9 mouse cellular contexts compared by ENCODE assay signal in the genomic region with DNA sequence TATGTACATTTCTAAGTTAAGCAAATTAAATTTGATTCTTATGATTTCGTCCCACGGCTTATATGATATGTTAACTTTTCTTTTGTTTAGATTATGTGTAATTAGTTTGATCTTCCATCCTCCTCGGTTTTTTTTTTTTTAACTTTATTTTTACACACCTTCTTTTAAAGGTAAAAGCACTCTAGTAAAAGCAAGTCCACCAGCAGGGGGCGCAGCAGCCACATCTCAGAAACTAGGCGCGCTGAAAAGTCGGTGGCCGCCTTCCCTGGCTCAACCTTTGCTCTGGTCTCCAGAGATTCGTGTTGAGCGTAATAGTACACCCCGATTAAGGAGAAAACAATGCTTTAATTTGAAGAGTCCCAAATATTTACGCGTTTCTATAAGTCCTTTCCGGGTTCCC. TPM values are rescaled to one million over a fixed set of nuclear protein-coding genes. Genes with fewer than 3 reads are reported as not detected.
DNase-seq lines count a peak whose midpoint lies in the region; ATAC-seq and TF ChIP-seq lines count a peak whose summit lies in the region.
"Had no signal": no experiment of that assay in that cellular context is flagged by ENCODE, and none has a peak within 500 bp of the region (broad histone marks: within the 10 kb centered on the region; RNA-seq: fewer than 3 reads in every experiment).

No protein-coding gene starts in this region.

- H3K4me1 ChIP-seq in E14TG2a.4 (replicated peaks; ENCODE audit: low read depth, low read length) = peaks cover 55% of the 10 kb centered on the region

- peak overlapping the region; percentile 98 for H3K4me3 ChIP-seq in E14TG2a.4 (replicated peaks; ENCODE audit: low read length)
- H3K4me3 ChIP-seq in gastrocnemius, adult 2 months = no peak overlapping the region
- H3K4me3 ChIP-seq: myocyte had no signal

- intact Hi-C loops in gastrocnemius, adult 2 months (cut with DNase I) = loop anchor here (2.0 to 10.0 kb wide), 2 partner anchors 457 to 835 kb away; no protein-coding TSS in a partner anchor

- H3K27me3 ChIP-seq in E14TG2a.4 (ENCODE audit: insufficient read depth, low read length) = no peaks in the 10 kb centered on the region

- peaks cover 23% of the 10 kb centered on the region for H3K36me3 ChIP-seq in E14TG2a.4 (ENCODE audit: insufficient read depth, low read length)

- peak; percentile 27 for DNase-seq in 3134 (ENCODE audit: extremely low read depth, insufficient read length, low spot score)
- peak; percentile 94 to 96 for DNase-seq in cerebellum, postnatal 10 days
- peak; percentile 76 for DNase-seq in gastrocnemius, adult 2 months
- peak; percentile 75 to 92 for DNase-seq in kidney, postnatal 36 days
- DNase-seq in lung, postnatal 14 days = peak; percentile 87
- peak; percentile 91 for DNase-seq in right cerebral cortex, postnatal 14 days

- ATAC-seq in erythroid progenitor cell, adult 5-6 weeks (replicated peaks; ENCODE audit: low FRiP score, poor library complexity, severe bottlenecking) = no peak

- peak; percentile 45 for TF ChIP-seq CTCF in E14TG2a.4 (conservative IDR thresholded peaks at IDR 0.05; ENCODE audit: low read length)
- peak; percentile 81 for TF ChIP-seq CTCF in gastrocnemius, adult 2 months (IDR thresholded peaks at IDR 0.05)

- H3K27ac ChIP-seq in gastrocnemius, adult 2 months = no peak overlapping the region

- no peaks in the 10 kb centered on the region for H3K9me3 ChIP-seq in E14TG2a.4 (ENCODE audit: low read length)

RNA-seq across cellular contexts. Expression of gene Sox2, which starts 2.5 kb away (rescaled TPM):
- total RNA-seq in gastrocnemius, adult 2 months (2021) = not detected
- not detected in 2 replicates for total RNA-seq in erythroid progenitor cell, adult 5-6 weeks (2015; ENCODE audit: low replicate concordance)
- total RNA-seq in erythroid progenitor cell, adult 5-6 weeks (2017; ENCODE audit: low replicate concordance) = not detected in 2 replicates

Comparison
In these comparisons a context has a peak if more than half of its experiments do, and no peak if none do; other contexts are left out.
1. DNase-seq: peak in every context shown above with its lines; median percentile 95 in cerebellum, postnatal 10 days; 91 in right cerebral cortex, postnatal 14 days; 87 in lung, postnatal 14 days; 84 in kidney, postnatal 36 days; 76 in gastrocnemius, adult 2 months; 27 in 3134.